Mouse (Mus musculus) kidney, embryonic 14.5 days (tissue): ENCODE data around the gene Ankfy1. TPM values are rescaled to one million over a fixed set of nuclear protein-coding genes. Genes with fewer than 3 reads are reported as not detected.
"Not testable (repeated sequence)": the region's sequence is repeated elsewhere in the genome, so short reads cannot be mapped to it uniquely, and the experiment has no call there.

Experiments used
- ATAC-seq: fragments of 200-750 bp; cut with Nextera tagmentation; 2 replicates; pipeline ENCODE4 v1.8.0; 2017; ENCODE audit warnings: moderate number of reproducible peaks, mild to moderate bottlenecking, moderate TSS enrichment, moderate library complexity; ENCODE audit not compliant: low FRiP score, low TSS enrichment
- H3K27ac ChIP-seq: fragments of 300-500 bp; sonication (generic); 2 replicates; pipeline ENCODE4 v1.5.1; 2014; ENCODE audit warnings: low read depth, mild to moderate bottlenecking, low read length, moderate library complexity, mixed read lengths
- H3K27me3 ChIP-seq: fragments of 300-500 bp; sonication (generic); 2 replicates; pipeline ENCODE4 v1.6.1; 2014; ENCODE audit warnings: mild to moderate bottlenecking, low read length; ENCODE audit not compliant: control insufficient read depth, insufficient read depth
- H3K36me3 ChIP-seq: fragments of 300-500 bp; sonication (generic); 2 replicates; pipeline ENCODE4 v1.6.1; 2014; ENCODE audit warnings: low read length, mixed read lengths; ENCODE audit not compliant: control insufficient read depth, insufficient read depth
- H3K4me1 ChIP-seq: fragments of 300-500 bp; sonication (generic); 2 replicates; pipeline ENCODE4 v1.6.1; 2014; ENCODE audit warnings: low read length, mixed read lengths; ENCODE audit not compliant: control insufficient read depth, insufficient read depth
- H3K4me2 ChIP-seq: fragments of 300-500 bp; sonication (generic); replicated peaks from 2 replicates; pipeline ENCODE4 v1.6.1; 2014; ENCODE audit warnings: low read depth, mild to moderate bottlenecking, low read length
- H3K4me3 ChIP-seq: fragments of 300-500 bp; sonication (generic); 2 replicates; pipeline ENCODE4 v1.5.1; 2014; ENCODE audit warnings: mild to moderate bottlenecking, low read length
- H3K9ac ChIP-seq: fragments of 300-500 bp; sonication (generic); 2 replicates; pipeline ENCODE4 v1.6.1; 2014; ENCODE audit warnings: low read depth, mild to moderate bottlenecking, low read length, moderate library complexity
- H3K9me3 ChIP-seq: fragments of 300-500 bp; sonication (generic); 2 replicates; pipeline ENCODE4 v1.6.1; 2016; ENCODE audit warnings: low read length; ENCODE audit not compliant: control insufficient read depth
- WGBS: fragments of 180-500 bp; shearing (Covaris S2); extraction: QIAGEN DNeasy Blood & Tissue Kit; methylation state at CpG from one replicate; pipeline ENCODE4 v1.1.7; 2014; 5-methylcytosine and 5-hydroxymethylcytosine counted together
- polyA plus RNA-seq: library from polyadenylated mRNA; unstranded; fragments of >200 nt; fragmentation: Nextera tagmentation; extraction: Ambion mirVana; gene quantifications from 2 replicates; pipeline ENCODE4 v1.2.1, GENCODE M21; 2014

Gene Ankfy1
- polyA plus RNA-seq, 1 experiment from 2014 or later, result 35.3 TPM

DNA sequence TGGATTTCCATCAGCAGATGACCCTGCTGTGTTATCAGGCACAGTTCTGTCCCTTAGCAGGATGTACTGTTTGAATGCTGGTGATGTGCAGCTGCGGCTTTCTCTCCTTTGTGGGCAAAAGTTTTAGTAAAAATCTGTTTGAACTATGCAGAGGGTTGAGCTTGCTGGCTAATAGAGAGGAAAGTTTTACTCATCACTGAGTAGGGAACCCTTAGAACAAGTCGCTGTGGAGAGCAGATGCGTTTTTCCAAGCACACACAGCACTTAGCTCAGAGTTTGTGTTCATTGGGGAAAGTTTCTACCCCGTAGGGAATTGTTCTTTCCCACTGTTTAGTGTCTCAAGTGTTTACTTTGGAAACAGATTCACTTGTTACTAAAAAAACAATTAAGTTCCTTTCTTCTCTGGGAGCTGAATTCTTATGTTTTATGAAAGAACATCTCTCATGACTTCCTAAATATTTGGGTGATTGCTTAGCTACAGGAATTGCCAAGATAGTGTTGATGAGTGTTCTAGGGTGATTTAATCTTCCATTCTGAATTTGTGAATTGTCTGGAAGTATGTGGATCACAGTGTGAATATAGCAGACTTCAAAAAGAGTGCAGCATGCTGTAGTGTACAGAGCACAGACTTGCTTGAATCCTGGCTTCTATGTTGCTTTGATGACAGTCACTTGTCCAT is 45.2 kb downstream of the Ankfy1 start:
- Histone ChIP-seq H3K4me1 (no peaks in the 10 kb centered on the region), H3K4me2 (no peak overlapping the region), H3K9me3 (no peaks in the 10 kb centered on the region), H3K36me3 (peaks cover 52% of the 10 kb centered on the region), H3K27ac (no peak overlapping the region), H3K9ac (no peak overlapping the region), H3K27me3 (no peaks in the 10 kb centered on the region), H3K4me3 (no peak overlapping the region)
- WGBS, result 78% methylated on average over 4 of the region's 4 CpGs
- ATAC-seq, result no peak

DNA sequence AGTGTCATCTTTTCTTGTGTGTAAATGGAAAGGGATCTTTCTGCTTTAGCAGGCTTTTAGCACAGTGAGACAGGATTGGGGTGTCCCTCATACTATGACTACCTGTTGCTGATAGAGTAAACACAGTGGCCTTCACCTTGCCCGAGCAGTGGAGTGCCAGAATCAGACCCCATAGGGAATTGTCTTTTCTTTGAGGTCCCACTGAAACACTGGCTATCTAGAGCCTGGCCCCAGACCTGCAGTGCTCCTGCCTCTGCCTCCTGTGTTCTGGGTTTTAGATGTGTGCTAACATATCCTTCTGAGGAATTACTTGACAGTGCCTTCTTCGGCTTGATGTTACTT is 45.7 kb downstream of the Ankfy1 start:
- 88% methylated on average over 2 of the region's 2 CpGs for WGBS
- H3K4me3 ChIP-seq, result no peak overlapping the region
- H3K4me2 ChIP-seq, result no peak overlapping the region
- H3K9ac ChIP-seq, result no peak overlapping the region
- no peaks in the 10 kb centered on the region for H3K4me1 ChIP-seq
- H3K27me3 ChIP-seq, result no peaks in the 10 kb centered on the region
- peaks cover 52% of the 10 kb centered on the region for H3K36me3 ChIP-seq
- no peak for ATAC-seq
- no peaks in the 10 kb centered on the region for H3K9me3 ChIP-seq
- H3K27ac ChIP-seq, result no peak overlapping the region

DNA sequence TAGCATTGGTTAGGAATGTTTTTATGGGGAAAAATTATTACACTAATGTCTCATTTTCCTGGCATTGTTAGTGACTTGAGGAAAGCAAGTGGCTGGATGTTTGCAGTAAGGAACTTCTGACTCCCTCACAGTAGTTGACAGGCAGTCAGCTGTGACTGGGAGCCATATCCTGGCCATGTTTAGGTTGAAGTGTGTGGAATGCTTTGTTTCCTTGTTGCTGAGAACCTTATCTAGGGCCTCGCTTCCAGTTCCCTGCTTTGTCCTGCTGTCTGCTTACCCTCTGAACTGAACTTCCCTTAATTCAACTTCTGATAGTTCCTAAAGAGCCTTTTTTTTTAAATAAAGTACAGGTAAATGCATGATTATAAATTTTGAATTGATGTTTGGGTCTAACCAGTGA is 46.5 kb downstream of the Ankfy1 start:
- Histone ChIP-seq H3K9me3 (no peaks in the 10 kb centered on the region), H3K36me3 (peaks cover 46% of the 10 kb centered on the region), H3K9ac (no peak overlapping the region), H3K27me3 (no peaks in the 10 kb centered on the region), H3K4me1 (no peaks in the 10 kb centered on the region), H3K4me2 (no peak overlapping the region), H3K4me3 (no peak overlapping the region), H3K27ac (no peak overlapping the region)
- 53% methylated on average over 1 of the region's 1 CpGs for WGBS
- ATAC-seq, result no peak

DNA sequence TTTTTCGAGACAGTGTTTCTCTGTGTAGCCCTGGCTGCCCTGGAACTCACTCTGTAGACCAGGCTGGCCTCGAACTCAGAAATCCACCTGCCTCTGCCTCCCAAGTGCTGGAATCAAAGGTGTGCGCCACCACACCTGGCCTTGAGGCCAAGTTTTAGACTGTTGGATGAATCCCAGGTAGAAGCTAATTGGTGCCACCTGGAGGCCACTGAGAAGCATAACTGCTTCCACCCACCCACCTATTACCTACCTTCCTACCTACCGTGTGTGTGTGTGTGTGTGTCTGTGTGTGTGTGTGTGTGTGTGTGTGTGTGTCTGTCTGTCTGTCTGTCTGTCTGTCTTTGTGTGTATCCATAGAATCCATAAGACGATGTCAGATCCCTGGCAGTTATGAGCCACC is 47.7 kb downstream of the Ankfy1 start:
- not testable (repeated sequence) for H3K4me3 ChIP-seq, ATAC-seq, H3K4me2 ChIP-seq, H3K4me1 ChIP-seq, H3K27ac ChIP-seq, H3K9me3 ChIP-seq, H3K27me3 ChIP-seq, H3K9ac ChIP-seq
- 94% methylated on average over 5 of the region's 5 CpGs for WGBS
- peaks cover 40% of the 10 kb centered on the region for H3K36me3 ChIP-seq

DNA sequence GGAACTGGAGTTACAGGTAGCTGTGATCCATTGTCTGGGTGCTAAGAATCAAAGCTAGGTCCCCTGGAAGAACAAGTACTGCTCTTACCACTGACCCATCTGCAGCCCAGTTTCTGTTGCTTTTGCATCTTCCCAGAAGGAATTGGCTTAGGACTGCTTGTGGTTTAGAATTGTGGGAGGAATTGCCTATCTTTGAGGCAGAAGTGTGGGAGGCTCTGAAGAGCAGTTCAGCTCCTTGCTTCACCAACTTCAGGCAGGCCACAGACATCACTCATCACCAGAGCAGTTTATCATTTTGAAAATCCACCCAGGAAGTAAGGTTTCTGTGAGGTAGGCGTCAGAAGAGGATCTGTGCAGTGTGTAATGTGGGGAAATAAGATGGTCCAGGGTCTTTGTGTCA is 49.2 kb downstream of the Ankfy1 start:
- Histone ChIP-seq H3K4me2 (no peak overlapping the region), H3K4me3 (no peak overlapping the region), H3K27ac (no peak overlapping the region), H3K4me1 (no peaks in the 10 kb centered on the region), H3K9me3 (no peaks in the 10 kb centered on the region), H3K9ac (no peak overlapping the region), H3K27me3 (no peaks in the 10 kb centered on the region), H3K36me3 (peaks cover 42% of the 10 kb centered on the region)
- no peak for ATAC-seq
- 73% methylated on average over 1 of the region's 1 CpGs for WGBS

DNA sequence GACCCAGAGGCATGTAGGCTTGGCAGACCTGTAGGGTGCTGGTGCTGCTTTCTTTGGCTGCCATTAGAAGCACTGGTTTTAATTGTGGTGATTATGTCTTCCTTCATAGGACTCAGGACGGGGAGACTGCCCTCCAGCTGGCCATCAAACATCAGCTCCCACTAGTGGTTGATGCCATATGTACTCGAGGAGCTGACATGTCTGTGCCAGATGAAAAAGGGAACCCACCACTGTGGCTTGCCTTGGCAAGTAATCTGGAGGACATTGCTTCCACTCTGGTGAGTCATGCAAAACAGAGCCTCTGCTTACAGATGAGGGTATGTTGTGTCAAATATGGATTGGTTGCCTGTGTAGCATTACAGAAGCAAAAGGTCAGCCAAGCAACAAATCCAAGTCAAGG is 62.1 kb downstream of the Ankfy1 start:
- no peak for ATAC-seq
- Histone ChIP-seq H3K9ac (no peak overlapping the region), H3K9me3 (no peaks in the 10 kb centered on the region), H3K27me3 (no peaks in the 10 kb centered on the region), H3K27ac (no peak overlapping the region), H3K4me1 (no peaks in the 10 kb centered on the region), H3K36me3 (peaks cover 86% of the 10 kb centered on the region), H3K4me3 (no peak overlapping the region), H3K4me2 (no peak overlapping the region)
- WGBS, result 57% methylated on average over 2 of the region's 2 CpGs

DNA sequence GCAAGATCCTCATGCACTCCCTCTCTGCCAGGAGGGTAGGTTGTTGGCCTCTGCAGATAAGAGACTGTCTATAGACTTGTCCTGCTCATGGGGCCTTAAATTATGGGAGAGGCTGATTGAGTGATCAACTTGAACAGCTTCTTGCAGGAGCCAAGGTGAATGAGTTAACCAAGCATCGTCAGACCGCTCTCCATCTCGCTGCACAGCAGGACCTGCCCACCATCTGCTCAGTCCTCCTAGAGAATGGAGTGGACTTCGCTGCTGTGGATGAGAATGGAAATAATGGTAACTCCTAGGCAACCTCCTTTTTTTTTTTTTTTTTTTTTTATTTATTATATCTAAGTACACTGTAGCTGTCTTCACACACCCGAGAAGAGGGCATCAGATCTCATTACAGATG is 68.5 kb downstream of the Ankfy1 start:
- H3K4me3 ChIP-seq, result no peak overlapping the region
- 97% methylated on average over 5 of the region's 5 CpGs for WGBS
- H3K4me2 ChIP-seq, result no peak overlapping the region
- H3K36me3 ChIP-seq, result peaks cover 85% of the 10 kb centered on the region
- no peak for ATAC-seq
- H3K4me1 ChIP-seq, result no peaks in the 10 kb centered on the region
- no peaks in the 10 kb centered on the region for H3K27me3 ChIP-seq
- no peak overlapping the region for H3K9ac ChIP-seq
- H3K27ac ChIP-seq, result no peak overlapping the region
- H3K9me3 ChIP-seq, result no peaks in the 10 kb centered on the region

DNA sequence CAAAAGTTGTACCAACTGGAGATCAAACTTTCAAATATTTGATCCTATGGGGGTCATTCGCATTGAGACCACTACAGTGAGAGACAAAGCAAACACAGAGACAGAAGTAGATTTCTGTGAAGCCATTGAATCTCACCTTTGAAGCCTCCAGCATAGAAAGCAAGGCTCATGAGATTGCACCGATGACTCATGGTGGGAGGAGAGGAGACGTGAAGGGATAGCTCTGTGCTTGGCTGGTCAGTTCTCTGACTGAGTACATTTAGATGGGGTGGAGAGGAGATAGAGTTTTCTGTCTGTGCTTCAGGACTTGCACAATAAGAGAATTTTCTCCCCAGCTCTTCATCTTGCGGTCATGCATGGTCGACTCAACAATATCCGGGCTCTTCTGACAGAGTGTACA is 69.8 kb downstream of the Ankfy1 start:
- no peak for ATAC-seq
- Histone ChIP-seq H3K4me3 (no peak overlapping the region), H3K27ac (no peak overlapping the region), H3K4me1 (no peaks in the 10 kb centered on the region), H3K36me3 (peaks cover 86% of the 10 kb centered on the region), H3K9me3 (no peaks in the 10 kb centered on the region), H3K27me3 (no peaks in the 10 kb centered on the region), H3K4me2 (no peak overlapping the region), H3K9ac (no peak overlapping the region)
- WGBS, result 89% methylated on average over 6 of the region's 6 CpGs

DNA sequence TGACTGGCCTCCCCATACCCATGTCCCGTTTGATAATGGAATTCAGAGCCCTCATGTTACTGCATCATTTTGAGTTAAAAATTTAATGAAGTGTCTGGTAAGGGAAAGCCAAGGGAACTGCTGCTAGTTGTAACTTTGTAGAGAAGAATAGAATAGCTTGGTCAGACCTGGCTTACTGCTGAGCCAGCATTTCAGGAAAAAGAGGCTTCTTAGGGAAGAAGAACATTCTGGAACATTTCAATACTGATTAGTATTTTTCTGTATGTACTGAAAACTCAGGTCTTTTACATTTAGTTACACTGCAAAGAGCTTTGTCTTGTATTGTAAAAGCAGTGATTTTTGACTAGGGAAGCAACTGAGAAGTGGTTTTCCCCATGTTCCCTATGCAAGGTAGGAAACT is 71.0 kb downstream of the Ankfy1 start:
- H3K27ac ChIP-seq, result no peak overlapping the region
- no peaks in the 10 kb centered on the region for H3K4me1 ChIP-seq
- ATAC-seq, result no peak
- H3K36me3 ChIP-seq, result peaks cover 81% of the 10 kb centered on the region
- 88% methylated on average over 1 of the region's 1 CpGs for WGBS
- H3K9me3 ChIP-seq, result no peaks in the 10 kb centered on the region
- no peak overlapping the region for H3K9ac ChIP-seq
- no peaks in the 10 kb centered on the region for H3K27me3 ChIP-seq
- no peak overlapping the region for H3K4me2 ChIP-seq
- H3K4me3 ChIP-seq, result no peak overlapping the region
